Mouse (Mus musculus) kidney, adult 11 months (tissue): ENCODE measurements at regions not wholly inside any gene's neighbourhood (a gene's known extent, or its start where the extent isn't known, plus 50 kb on each side); places are given as distances from the start of the nearest gene placed in this dataset.
A peak's percentile ranks its signal among the peaks of the same experiment; 100 is the strongest.

Experiments
- DNase-seq: peaks from one replicate; pipeline ENCODE4 v3.0.0; 2022

DNA sequence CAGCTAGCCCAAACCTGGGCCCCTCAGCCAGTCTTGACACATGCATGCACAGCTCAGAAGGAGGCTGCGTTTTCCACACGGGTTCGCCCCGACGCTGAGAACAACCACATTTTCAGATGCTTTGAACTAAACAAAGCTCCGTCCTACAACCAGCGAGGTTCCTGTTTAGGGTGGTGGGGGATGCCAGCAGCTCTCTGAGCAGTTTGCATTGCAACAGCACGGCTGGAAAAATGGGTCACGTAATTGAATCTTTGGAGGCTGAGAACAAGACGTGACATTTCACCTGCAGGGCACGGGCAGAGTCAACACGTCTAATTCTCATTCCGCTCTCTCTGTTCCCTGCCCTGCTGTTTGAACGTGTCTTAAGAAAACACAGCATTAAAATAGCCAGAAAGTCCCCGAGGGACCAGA lies 119.2 kb downstream of the Syk start:
- DNase-seq = no peak

- DNase-seq = no peak
Observed at GRCm38 (mm10) chr13:52703401-52704164, 120.6 kb downstream of the Syk start.

DNA sequence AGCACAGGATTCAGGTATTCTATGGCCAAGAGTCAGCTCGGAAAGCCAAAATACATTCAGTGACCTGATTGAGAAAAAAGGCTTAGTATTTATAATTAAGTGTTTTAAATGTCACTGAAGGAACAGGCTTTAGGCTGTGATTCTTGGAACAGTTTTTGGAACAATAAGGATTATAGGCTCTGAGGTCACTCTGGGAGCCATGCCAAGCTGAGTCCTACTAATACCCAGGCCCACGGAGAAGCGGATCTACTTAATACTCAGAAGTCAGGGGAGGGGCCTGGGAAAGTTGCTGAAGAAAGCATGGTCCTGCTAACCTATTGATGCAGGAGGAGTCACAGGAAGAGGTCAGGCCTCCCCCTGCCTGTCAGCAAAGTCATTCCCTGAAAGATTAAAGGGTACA lies 121.7 kb downstream of the Syk start:
- no peak for DNase-seq

- no peak for DNase-seq
Observed at GRCm38 (mm10) chr13:52709580-52709979, 126.6 kb downstream of the Syk start.

- DNase-seq = peak; percentile 59
Observed at GRCm38 (mm10) chr13:52711713-52712369, 128.9 kb downstream of the Syk start.

- no peak for DNase-seq
Observed at GRCm38 (mm10) chr13:52721463-52721862, 138.5 kb downstream of the Syk start.

GRCm38 (mm10) chr13:52722718-52723117 lies 139.7 kb downstream of the Syk start:
- no peak for DNase-seq

- no peak for DNase-seq
Observed at GRCm38 (mm10) chr13:52726043-52726442, 143.1 kb downstream of the Syk start.

DNA sequence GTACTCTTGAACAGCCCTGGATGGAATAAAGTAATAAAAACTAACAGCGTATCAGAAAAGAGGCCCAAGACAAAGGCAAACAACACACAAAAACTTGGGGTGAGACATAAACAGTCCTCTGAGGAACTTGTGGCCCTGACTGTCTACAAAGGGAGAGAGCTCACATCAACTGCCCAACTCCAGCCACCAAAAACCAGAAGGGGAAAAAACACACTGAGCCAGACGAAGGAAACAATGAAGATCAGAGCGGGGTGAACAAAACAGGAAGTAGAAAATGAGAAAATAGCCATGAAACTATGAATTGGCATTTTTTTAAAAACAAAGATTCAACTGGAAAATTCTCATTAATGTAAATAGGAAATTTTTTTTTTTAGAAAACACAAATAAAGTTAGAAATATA lies 143.6 kb downstream of the Syk start:
- no peak for DNase-seq

GRCm38 (mm10) chr13:52735453-52735933 lies 152.5 kb downstream of the Syk start:
- DNase-seq = no peak

GRCm38 (mm10) chr13:52735934-52736523 lies 153.1 kb downstream of the Syk start:
- DNase-seq = peak; percentile 15

GRCm38 (mm10) chr13:52738095-52738660 lies 155.2 kb downstream of the Syk start:
- DNase-seq = peak; percentile 61

GRCm38 (mm10) chr13:52741371-52741770 lies 158.4 kb downstream of the Syk start:
- DNase-seq = no peak

DNA sequence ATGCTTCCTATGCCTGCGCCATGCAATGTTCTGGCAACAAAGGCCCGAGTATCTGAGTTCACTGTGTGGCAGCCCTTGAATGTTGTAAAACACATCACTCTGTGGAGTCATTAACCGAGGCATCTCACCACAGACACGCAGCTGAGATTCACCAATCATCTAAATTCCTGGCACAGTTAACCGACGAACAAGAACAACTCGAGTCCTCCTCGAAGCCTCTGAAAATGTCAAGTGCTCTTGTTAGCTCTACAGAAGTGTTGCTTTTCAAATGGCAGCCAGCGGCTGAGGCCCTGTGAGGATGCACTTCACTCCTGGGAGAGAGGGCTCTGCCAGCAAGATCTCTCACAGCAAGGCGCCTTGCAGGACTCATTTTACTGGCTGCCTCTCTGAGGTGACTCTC lies 173.0 kb downstream of the Syk start:
- DNase-seq = no peak

- DNase-seq = no peak
Observed at GRCm38 (mm10) chr13:52765508-52766181, 163.8 kb downstream of the Auh start.

- no peak for DNase-seq
Observed at GRCm38 (mm10) chr13:52766236-52766635, 163.2 kb downstream of the Auh start.

- no peak for DNase-seq
Observed at GRCm38 (mm10) chr13:52769956-52770355, 159.5 kb downstream of the Auh start.

DNA sequence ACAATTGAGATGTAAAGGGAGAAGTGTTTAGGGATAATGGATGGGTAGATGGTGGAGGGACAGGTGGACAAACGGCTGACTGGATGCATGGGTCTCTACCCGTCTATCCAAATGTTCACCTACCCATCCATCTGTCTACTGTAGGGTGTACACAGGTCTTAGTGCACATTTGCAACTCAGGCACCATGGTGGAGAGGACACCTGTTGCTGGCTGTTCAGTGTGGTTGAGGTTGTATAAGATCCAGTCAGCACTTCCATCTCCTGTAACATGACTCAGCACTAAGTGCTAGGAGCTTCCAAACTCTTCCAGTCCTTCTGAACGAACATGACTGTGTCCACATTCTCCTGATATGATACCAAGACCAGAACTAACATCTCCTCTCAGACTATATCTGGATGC lies 158.0 kb downstream of the Auh start:
- DNase-seq = no peak

DNA sequence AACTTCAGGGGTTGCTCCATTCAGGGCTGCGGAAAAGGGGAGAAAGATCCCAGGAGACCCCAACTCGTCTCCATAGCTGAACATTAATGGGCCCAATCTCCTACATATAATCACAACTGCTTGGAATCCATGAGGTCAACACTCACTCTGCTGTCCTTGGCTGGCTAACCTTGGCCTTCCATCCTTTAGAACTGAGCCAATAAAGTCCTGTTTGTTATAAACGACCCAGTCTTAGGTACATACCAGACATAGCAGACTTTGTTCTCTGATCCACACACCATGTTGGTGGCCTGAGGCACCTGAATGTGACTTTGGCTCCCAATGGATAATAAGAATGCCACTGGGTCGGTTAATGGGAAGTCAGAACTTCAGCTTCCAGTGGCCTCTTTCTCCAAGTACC lies 157.4 kb downstream of the Auh start:
- peak; percentile 34 for DNase-seq

DNA sequence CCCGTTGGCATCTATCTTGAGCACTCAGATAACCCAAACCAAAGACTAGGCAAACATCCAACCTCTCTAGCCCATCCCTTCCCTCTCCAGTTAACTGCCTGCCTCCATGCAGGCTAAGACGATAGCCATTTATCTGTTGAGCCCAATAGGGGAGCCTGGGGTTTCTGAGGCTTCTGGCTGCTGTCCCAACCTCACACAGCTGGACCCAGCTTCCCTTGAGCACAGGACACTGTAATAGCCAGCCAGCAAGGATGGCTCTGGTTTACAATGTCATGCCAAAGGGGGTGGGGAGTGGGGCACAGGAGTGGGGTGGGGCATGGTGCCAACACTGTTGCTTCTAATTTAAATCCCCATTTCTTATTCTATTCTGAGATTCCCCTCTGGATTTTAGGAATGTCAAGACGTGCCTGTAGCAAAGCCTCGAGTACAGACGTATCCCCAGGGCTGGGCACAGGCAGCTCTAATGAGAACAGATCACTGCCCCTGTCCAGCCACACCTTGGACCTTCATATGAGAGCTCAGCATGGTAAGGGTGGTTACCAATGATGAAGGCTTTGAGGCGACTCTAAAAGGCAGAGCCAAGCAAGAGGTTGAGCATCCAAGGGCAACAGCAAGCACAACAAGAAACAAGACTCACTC lies 152.0 kb downstream of the Auh start:
- DNase-seq = no peak

GRCm38 (mm10) chr13:52778848-52779247 lies 150.6 kb downstream of the Auh start:
- no peak for DNase-seq
